Mouse (Mus musculus) heart, embryonic 13.5 days (tissue): ENCODE results near the gene Phf3. TPM values are rescaled to one million over a fixed set of nuclear protein-coding genes. Genes with fewer than 3 reads are reported as not detected.
"Not testable (repeated sequence)": the region's sequence is repeated elsewhere in the genome, so short reads cannot be mapped to it uniquely, and the experiment has no call there.

Experiments
- ATAC-seq: fragments of 200-750 bp; cut with Nextera tagmentation; 2 replicates; pipeline ENCODE4 v1.8.0; 2017; ENCODE audit warnings: moderate TSS enrichment; ENCODE audit not compliant: insufficient number of reproducible peaks, low FRiP score, low TSS enrichment; ENCODE audit errors: extremely low read depth
- H3K27ac ChIP-seq: fragments of 300-500 bp; sonication (generic); replicated peaks from 2 replicates; pipeline ENCODE4 v1.5.1; 2015; ENCODE audit warnings: moderate library complexity, mild to moderate bottlenecking, inconsistent platforms
- H3K27me3 ChIP-seq: fragments of 300-500 bp; sonication (generic); replicated peaks from 2 replicates; pipeline ENCODE4 v1.6.1; 2015; ENCODE audit warnings: mild to moderate bottlenecking, inconsistent platforms
- H3K36me3 ChIP-seq: fragments of 300-500 bp; sonication (generic); 2 replicates; pipeline ENCODE4 v1.6.1; 2015; ENCODE audit warnings: mild to moderate bottlenecking, inconsistent platforms
- H3K4me1 ChIP-seq: fragments of 300-500 bp; sonication (generic); 2 replicates; pipeline ENCODE4 v1.6.1; 2015; ENCODE audit warnings: inconsistent platforms
- H3K4me2 ChIP-seq: fragments of 300-500 bp; sonication (generic); 2 replicates; pipeline ENCODE4 v1.6.1; 2015; ENCODE audit warnings: inconsistent platforms, mild to moderate bottlenecking, moderate library complexity
- H3K4me3 ChIP-seq: fragments of 300-500 bp; sonication (generic); 2 replicates; pipeline ENCODE4 v1.5.1; 2015; ENCODE audit warnings: moderate library complexity, mild to moderate bottlenecking, inconsistent platforms
- H3K9ac ChIP-seq: fragments of 300-500 bp; sonication (generic); 2 replicates; pipeline ENCODE4 v1.6.1; 2015; ENCODE audit warnings: inconsistent platforms, mild to moderate bottlenecking, moderate library complexity
- H3K9me3 ChIP-seq: fragments of 300-500 bp; sonication (generic); 2 replicates; pipeline ENCODE4 v1.6.1; 2016; ENCODE audit warnings: inconsistent platforms
- WGBS: fragments of 180-500 bp; shearing (Covaris S2); methylation state at CpG from one replicate; pipeline ENCODE4 v1.1.7; 2015; ENCODE audit warnings: mixed read lengths; 5-methylcytosine and 5-hydroxymethylcytosine counted together
- polyA plus RNA-seq: library from polyadenylated mRNA; unstranded; fragments of >200 nt; fragmentation: Nextera tagmentation; extraction: Ambion mirVana; gene quantifications from 2 replicates; pipeline ENCODE4 v1.2.1, GENCODE M21; 2015

Gene Phf3
- polyA plus RNA-seq, 1 experiment from 2014 or later: 22.8 TPM

- ATAC-seq, H3K27me3 ChIP-seq, H3K36me3 ChIP-seq, H3K4me3 ChIP-seq, H3K27ac ChIP-seq, H3K4me2 ChIP-seq, H3K4me1 ChIP-seq, H3K9ac ChIP-seq, H3K9me3 ChIP-seq: not testable (repeated sequence)
- WGBS: 74% methylated on average over 13 of the region's 16 CpGs
These were observed 103.1 kb downstream of the Phf3 start for GRCm38 (mm10) chr1:30770599-30770998.

DNA sequence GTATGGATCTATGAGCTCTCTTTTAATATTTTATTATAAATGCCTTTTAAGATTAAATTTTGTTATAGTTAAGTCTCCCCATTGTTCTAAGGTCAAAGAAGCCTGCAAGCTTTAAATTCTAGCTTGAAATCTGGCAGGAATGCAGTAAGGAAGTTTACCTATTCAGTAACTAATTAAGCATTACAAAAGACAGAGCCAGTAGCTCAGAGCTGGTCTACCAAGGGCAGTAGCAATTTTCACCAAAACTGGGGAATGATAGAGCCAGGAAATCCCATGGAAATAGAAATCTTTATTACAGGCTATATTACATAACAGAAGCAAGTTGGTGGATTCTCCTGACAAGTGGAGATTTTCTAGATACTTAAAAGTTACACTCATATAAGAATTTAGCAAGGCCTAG lies 116.9 kb downstream of the Phf3 start:
- no peak overlapping the region for H3K27ac ChIP-seq
- no peak for ATAC-seq
- no peaks in the 10 kb centered on the region for H3K9me3 ChIP-seq
- H3K9ac ChIP-seq: no peak overlapping the region
- H3K27me3 ChIP-seq: no peaks in the 10 kb centered on the region
- no peaks in the 10 kb centered on the region for H3K36me3 ChIP-seq
- no peak overlapping the region for H3K4me3 ChIP-seq
- H3K4me2 ChIP-seq: no peak overlapping the region
- H3K4me1 ChIP-seq: no peaks in the 10 kb centered on the region

GRCm38 (mm10) chr1:30755453-30756224 lies 118.1 kb downstream of the Phf3 start:
- 59% methylated on average over 3 of the region's 3 CpGs for WGBS
- ATAC-seq: no peak

More at GRCm38 (mm10) chr1:30755453-30756224, 118.1 kb downstream of the Phf3 start:
- Histone ChIP-seq H3K27me3 (no peaks in the 10 kb centered on the region), H3K4me1 (no peaks in the 10 kb centered on the region), H3K4me2 (no peak overlapping the region), H3K4me3 (no peak overlapping the region), H3K9me3 (no peaks in the 10 kb centered on the region), H3K36me3 (no peaks in the 10 kb centered on the region), H3K9ac (no peak overlapping the region), H3K27ac (no peak overlapping the region)

Other genes starting within 250 kb of the Phf3 start
- not detected in 2 replicates for gene AC153137.1, start 104.0 kb upstream of the Phf3 start, polyA plus RNA-seq